Mouse (Mus musculus) hindbrain, embryonic 16.5 days (tissue): Measurements from ENCODE around the gene Elobl. TPM values are rescaled to one million over a fixed set of nuclear protein-coding genes. Genes with fewer than 3 reads are reported as not detected.

ENCODE experiments used
- ATAC-seq: fragments of 200-750 bp; cut with Nextera tagmentation; 2 replicates; pipeline ENCODE4 v1.8.0; 2017; ENCODE audit warnings: moderate TSS enrichment, moderate library complexity
- H3K27ac ChIP-seq: fragments of 300-500 bp; sonication (generic); 2 replicates; pipeline ENCODE4 v1.5.1; 2014; ENCODE audit warnings: low read depth, mild to moderate bottlenecking, control low read depth, low read length, moderate library complexity
- H3K27me3 ChIP-seq: fragments of 300-500 bp; sonication (generic); replicated peaks from 2 replicates; pipeline ENCODE4 v1.6.1; 2014; ENCODE audit warnings: low read length; ENCODE audit not compliant: control insufficient read depth, insufficient read depth
- H3K36me3 ChIP-seq: fragments of 300-500 bp; sonication (generic); 2 replicates; pipeline ENCODE4 v1.6.1; 2014; ENCODE audit warnings: mild to moderate bottlenecking, low read length, moderate library complexity, mixed read lengths; ENCODE audit not compliant: control insufficient read depth, insufficient read depth
- H3K4me1 ChIP-seq: fragments of 300-500 bp; sonication (generic); 2 replicates; pipeline ENCODE4 v1.6.1; 2014; ENCODE audit warnings: low read depth, low read length; ENCODE audit not compliant: control insufficient read depth, insufficient read depth
- H3K4me2 ChIP-seq: fragments of 300-500 bp; sonication (generic); 2 replicates; pipeline ENCODE4 v1.6.1; 2014; ENCODE audit warnings: mild to moderate bottlenecking, low read length, control low read depth, moderate library complexity
- H3K4me3 ChIP-seq: fragments of 300-500 bp; sonication (generic); 2 replicates; pipeline ENCODE4 v1.5.1; 2014; ENCODE audit warnings: mild to moderate bottlenecking, low read length, control low read depth, moderate library complexity
- H3K9ac ChIP-seq: fragments of 300-500 bp; sonication (generic); 2 replicates; pipeline ENCODE4 v1.6.1; 2014; ENCODE audit warnings: low read depth, mild to moderate bottlenecking, control low read depth, low read length, moderate library complexity
- H3K9me3 ChIP-seq: fragments of 300-500 bp; sonication (generic); 2 replicates; pipeline ENCODE4 v1.6.1; 2014; ENCODE audit warnings: mild to moderate bottlenecking, low read length, moderate library complexity; ENCODE audit not compliant: control insufficient read depth
- WGBS: fragments of 180-500 bp; shearing (Covaris S2); extraction: QIAGEN DNeasy Blood & Tissue Kit; methylation state at CpG from one replicate; pipeline ENCODE4 v1.1.7; 2014; 5-methylcytosine and 5-hydroxymethylcytosine counted together
- polyA plus RNA-seq: library from polyadenylated mRNA; unstranded; fragments of >200 nt; fragmentation: Nextera tagmentation; extraction: Ambion mirVana; gene quantifications from 2 replicates; pipeline ENCODE4 v1.2.1, GENCODE M21; 2015

The Elobl gene
- polyA plus RNA-seq, 1 experiment from 2014 or later: not detected

DNA sequence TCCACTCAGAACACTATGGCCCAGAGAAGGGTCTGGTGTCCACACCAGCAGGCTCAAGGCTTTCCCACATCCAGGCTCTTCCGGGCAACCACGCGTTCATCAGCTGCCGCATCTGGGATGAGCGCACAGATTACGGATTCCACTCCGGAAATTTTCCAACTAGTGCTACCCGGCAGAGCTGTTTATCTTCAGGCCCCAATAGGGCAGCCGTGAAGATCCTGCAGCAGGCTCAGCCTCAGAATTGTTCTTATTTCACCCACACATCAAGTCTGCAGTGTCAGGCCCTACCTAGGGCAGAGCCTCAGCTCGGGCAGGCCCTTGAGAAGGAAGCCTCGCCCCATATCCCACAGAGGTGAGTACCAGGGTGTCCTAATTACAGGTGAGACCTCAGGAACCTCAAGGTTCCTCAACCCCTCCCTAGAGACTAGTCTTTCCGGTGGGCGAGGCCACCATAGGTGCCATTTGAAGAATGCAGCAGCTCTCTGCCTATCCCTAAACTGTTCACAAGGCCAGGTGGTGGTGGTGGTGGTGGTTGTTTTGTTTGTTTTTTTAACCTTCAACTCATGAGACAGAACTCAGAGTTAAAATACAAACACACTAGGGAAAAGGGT lies 16.0 kb downstream of the Elobl start:
- H3K9ac ChIP-seq: no peak overlapping the region
- H3K36me3 ChIP-seq: no peaks in the 10 kb centered on the region; the same call in 1 of the 2 replicates
- 89% methylated on average over 13 of the region's 13 CpGs for WGBS

DNA sequence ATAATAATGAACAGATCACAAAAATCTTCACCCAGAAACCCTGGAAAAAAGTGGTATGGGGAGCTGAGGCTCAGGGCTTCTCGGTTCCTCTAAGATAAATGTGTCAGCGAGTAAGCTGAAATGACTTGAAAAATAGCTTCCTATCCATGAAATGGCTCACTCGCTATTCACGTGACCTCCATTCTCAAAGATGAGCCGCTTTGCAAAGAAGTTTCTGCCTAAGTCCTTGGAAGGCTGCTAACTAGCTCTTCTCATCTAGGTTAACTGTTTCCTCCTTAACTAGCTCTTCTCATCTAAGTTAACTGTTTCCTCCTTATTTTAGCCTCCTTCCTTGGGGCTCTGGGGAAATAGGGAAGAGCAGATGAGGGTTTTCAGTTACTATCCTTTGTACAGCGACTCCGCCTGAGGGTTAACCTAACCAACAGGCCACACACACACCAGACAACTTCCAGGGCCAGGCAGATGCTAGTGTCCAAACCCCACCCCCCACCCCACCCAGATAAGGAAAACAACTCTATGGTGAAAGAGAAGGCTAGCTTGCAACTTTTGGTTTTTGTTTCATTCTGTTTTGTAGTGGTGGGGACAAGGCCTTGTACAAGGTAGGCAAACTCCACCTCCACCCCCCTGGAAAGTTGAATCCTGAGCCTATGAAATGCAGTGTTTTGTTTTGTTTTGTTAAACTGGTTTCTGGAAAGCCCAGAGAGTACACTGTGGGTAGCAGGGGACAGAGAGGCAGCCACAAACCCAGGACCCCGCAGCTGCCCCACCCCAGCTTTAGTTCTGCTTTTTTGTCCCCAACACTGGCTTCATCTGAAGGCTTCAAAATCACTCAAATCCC lies 16.7 kb downstream of the Elobl start:
- WGBS: 92% methylated on average over 8 of the region's 8 CpGs
- no peak for ATAC-seq
- Histone ChIP-seq H3K4me3 (no peak overlapping the region), H3K9me3 (no peaks in the 10 kb centered on the region), H3K36me3 (peaks cover 4% of the 10 kb centered on the region), H3K4me1 (0 out of 2 replicates have a peak, but pooled peaks cover 3% of the 10 kb centered on the region), H3K9ac (no peak overlapping the region), H3K27me3 (no peaks in the 10 kb centered on the region), H3K4me2 (no peak overlapping the region), H3K27ac (no peak overlapping the region)

More for the DNA sequence above, 16.0 kb downstream of the Elobl start:
- no peak overlapping the region for H3K4me2 ChIP-seq
- H3K9me3 ChIP-seq: no peaks in the 10 kb centered on the region
- no peaks in the 10 kb centered on the region for H3K27me3 ChIP-seq
- H3K4me1 ChIP-seq: 0 out of 2 replicates have a peak, but pooled peaks cover 3% of the 10 kb centered on the region
- H3K27ac ChIP-seq: no peak overlapping the region
- no peak overlapping the region for H3K4me3 ChIP-seq
- ATAC-seq: no peak

- no peak overlapping the region for H3K4me2 ChIP-seq
- 81% methylated on average over 8 of the region's 8 CpGs for WGBS
- H3K27me3 ChIP-seq: no peaks in the 10 kb centered on the region
- H3K9me3 ChIP-seq: no peaks in the 10 kb centered on the region
- no peak overlapping the region for H3K4me3 ChIP-seq
- no peak overlapping the region for H3K27ac ChIP-seq
- H3K36me3 ChIP-seq: peaks cover 10% of the 10 kb centered on the region
- H3K9ac ChIP-seq: no peak overlapping the region
- H3K4me1 ChIP-seq: no peaks in the 10 kb centered on the region
- ATAC-seq: no peak
Measured at GRCm38 (mm10) chr11:88948896-88949295, 17.8 kb downstream of the Elobl start.

DNA sequence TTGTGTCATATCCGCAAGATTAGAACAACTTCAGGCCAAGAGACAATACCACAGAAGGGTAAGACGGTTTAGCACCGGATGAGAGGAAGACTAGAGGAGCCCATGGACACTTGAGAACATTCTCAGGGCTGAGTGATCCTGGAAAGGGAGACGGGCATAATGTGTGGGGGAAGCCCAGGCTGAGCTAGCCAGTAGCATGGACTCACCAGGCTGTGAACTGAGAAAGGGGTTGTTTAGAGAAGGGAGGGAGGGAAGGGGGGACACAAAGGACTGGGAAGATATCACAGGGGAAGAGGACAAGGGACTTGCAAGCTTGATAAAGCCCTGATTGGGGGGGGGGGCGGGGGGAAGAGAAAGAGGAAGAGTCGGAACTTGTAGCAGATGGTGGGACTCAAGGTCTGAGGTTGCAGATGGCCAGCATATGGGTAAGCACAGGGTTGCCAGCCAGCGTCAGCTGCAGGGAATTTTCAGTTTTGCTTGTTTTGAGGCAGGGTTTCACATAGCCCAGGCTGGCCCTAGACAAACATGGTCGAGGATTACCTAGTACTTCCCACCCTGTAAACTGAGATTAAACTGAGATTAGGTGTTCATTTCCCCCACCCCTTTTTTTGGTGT lies 20.7 kb downstream of the Elobl start:
- H3K9ac ChIP-seq: no peak overlapping the region
- H3K4me1 ChIP-seq: no peaks in the 10 kb centered on the region
- no peaks in the 10 kb centered on the region for H3K9me3 ChIP-seq
- H3K27me3 ChIP-seq: no peaks in the 10 kb centered on the region
- no peak for ATAC-seq
- no peak overlapping the region for H3K4me3 ChIP-seq
- 76% methylated on average over 7 of the region's 8 CpGs for WGBS
- peaks cover 18% of the 10 kb centered on the region for H3K36me3 ChIP-seq
- no peak overlapping the region for H3K27ac ChIP-seq
- no peak overlapping the region for H3K4me2 ChIP-seq

DNA sequence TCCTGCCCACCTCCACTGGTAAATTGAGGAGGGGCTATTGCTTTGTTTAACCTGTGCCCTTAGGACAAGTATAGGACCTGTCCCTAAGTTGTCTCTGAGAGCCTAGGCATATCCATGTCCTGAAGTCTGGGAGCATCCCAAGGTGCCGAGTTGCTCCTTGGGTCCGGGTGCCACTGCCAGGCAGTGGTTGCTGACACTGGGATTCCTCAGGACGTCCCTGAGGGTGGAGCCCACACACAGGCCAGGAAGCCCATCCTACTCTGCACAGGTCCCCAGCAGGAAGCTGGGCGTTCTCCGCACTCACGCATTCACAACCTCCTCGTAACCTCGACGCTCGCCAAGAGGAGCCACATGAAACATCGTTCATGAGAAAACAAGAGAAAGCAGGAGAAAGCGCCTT lies 25.2 kb downstream of the Elobl start:
- H3K36me3 ChIP-seq: peaks cover 23% of the 10 kb centered on the region
- no peak overlapping the region for H3K4me2 ChIP-seq
- no peaks in the 10 kb centered on the region for H3K27me3 ChIP-seq
- H3K4me3 ChIP-seq: no peak overlapping the region
- 86% methylated on average over 12 of the region's 12 CpGs for WGBS
- H3K9me3 ChIP-seq: no peaks in the 10 kb centered on the region
- no peak overlapping the region for H3K27ac ChIP-seq
- no peak overlapping the region for H3K9ac ChIP-seq
- ATAC-seq: no peak
- no peaks in the 10 kb centered on the region for H3K4me1 ChIP-seq

DNA sequence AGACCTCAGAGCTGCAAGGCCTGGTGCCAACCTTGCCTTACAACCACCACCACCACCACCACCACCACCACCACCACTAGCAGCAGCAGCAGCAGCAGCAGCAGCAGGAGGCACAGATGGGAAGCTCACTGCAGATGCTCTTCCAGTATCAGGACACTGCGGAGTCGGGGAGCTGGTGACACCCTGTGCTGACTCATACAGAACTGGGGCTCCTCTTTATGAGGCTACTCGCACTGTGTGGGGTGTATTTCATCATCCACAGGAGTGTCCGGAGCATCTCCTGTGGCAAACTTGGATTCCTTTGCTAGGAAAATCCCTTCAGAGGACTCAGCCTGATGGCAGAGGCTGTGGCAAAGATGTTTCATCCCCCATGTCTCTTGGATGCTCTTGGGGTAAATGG lies 27.1 kb downstream of the Elobl start:
- 89% methylated on average over 4 of the region's 4 CpGs for WGBS

GRCm38 (mm10) chr11:88938770-88939169 lies 28.0 kb downstream of the Elobl start:
- H3K9me3 ChIP-seq: no peaks in the 10 kb centered on the region
- H3K9ac ChIP-seq: no peak overlapping the region
- H3K27ac ChIP-seq: no peak overlapping the region
- H3K4me2 ChIP-seq: no peak overlapping the region
- H3K4me3 ChIP-seq: no peak overlapping the region
- WGBS: 100% methylated on average over 2 of the region's 2 CpGs
- peaks cover 16% of the 10 kb centered on the region for H3K36me3 ChIP-seq
- H3K27me3 ChIP-seq: no peaks in the 10 kb centered on the region
- ATAC-seq: no peak
- H3K4me1 ChIP-seq: no peaks in the 10 kb centered on the region

More for the DNA sequence above, 27.1 kb downstream of the Elobl start:
- no peak for ATAC-seq
- H3K4me2 ChIP-seq: no peak overlapping the region
- H3K27ac ChIP-seq: no peak overlapping the region
- H3K9ac ChIP-seq: no peak overlapping the region
- no peaks in the 10 kb centered on the region for H3K9me3 ChIP-seq
- H3K27me3 ChIP-seq: no peaks in the 10 kb centered on the region
- H3K4me1 ChIP-seq: no peaks in the 10 kb centered on the region
- H3K36me3 ChIP-seq: peaks cover 20% of the 10 kb centered on the region
- H3K4me3 ChIP-seq: no peak overlapping the region

- Histone ChIP-seq H3K27me3 (no peaks in the 10 kb centered on the region), H3K27ac (no peak overlapping the region), H3K9ac (no peak overlapping the region), H3K9me3 (no peaks in the 10 kb centered on the region), H3K4me1 (no peaks in the 10 kb centered on the region), H3K4me3 (no peak overlapping the region), H3K4me2 (no peak overlapping the region), H3K36me3 (peaks cover 15% of the 10 kb centered on the region)
- ATAC-seq: no peak
- 100% methylated on average over 2 of the region's 2 CpGs for WGBS
Measured at GRCm38 (mm10) chr11:88937886-88938285, 28.8 kb downstream of the Elobl start.
